Mouse (Mus musculus): ENCODE measurements around the gene Zfp934. TPM values are rescaled to one million over a fixed set of nuclear protein-coding genes. Genes with fewer than 3 reads are reported as not detected.
"Not testable (repeated sequence)": the region's sequence is repeated elsewhere in the genome, so short reads cannot be mapped to it uniquely, and the experiment has no call there.

Gene Zfp934
- 1 to 10 TPM; 6.3 to 6.8 TPM for total RNA-seq (2021)

DNA sequence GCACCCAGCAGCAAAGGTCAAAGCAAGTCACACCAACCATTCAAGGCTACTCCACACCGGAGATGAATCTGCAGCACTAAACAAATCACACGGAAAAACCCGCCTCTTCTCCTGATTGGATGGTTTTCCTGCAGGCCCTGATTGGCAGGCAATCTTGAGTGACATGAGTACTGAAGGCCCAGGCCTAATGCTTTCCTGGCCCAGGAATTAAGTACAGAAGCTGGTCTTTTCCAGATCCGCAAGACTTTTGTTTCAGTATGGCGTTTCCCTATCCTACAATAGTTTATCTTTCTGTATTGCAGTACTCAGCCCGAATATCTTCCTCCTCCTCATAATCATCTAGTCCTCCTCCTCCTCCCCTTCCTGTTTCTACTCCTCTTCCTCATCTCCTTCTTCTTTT lies at the start of gene Zfp934:
Gene Zfp934, minus strand, starts transcription at position 101 of the 400 bp plus-strand sequence.
- DNase-seq (ENCODE audit: extremely low spot score in 1 of 2, low spot score in 2 of 2); intact Hi-C loops (cut with DNase I): not testable (repeated sequence)

DNA sequence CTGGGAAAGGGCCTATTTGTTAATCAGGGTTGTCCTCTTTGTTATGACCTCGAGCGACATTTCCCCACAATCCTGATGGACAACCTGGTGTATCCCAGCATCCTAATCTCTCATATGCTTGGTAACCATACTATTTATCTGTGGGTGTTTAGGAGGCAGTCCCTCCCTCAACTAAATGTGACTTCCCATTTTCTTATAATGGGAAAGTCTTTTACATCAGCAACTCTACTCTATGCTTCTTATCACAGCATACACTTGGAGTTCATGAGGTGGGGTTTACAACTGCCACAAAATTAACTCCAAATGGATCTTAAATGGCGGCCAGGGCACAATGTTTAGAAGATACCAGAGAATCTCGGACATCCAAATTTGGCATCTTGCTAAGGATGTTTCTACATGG lies 46.5 kb upstream of the Zfp934 start:
- intact Hi-C loops (cut with DNase I): not testable (repeated sequence)

DNA sequence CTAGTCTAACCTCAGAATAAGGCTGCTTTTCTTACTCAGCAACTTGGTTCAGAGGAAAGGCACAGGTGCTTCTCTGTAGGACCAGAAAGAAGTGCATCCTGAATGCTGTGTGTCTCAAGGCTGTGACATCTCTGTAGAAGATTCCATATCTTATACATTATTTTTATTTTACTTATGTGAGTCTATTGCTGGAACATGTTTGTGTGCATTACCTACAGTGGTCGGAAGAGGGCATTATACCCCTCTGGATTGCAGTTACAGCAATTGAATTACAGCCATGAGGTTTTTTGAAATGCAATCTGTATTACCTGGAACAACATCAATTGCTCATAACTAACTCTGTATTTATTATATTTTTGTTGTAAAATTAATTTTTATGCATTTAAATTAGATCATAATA lies 9.3 kb downstream of the Zfp934 start:
- DNase-seq (ENCODE audit: extremely low spot score in 1 of 2, low spot score in 2 of 2): peak in 1 of 2 experiments; percentile 15
- intact Hi-C loops (cut with DNase I): not testable (repeated sequence)

More for the DNA sequence above, 46.5 kb upstream of the Zfp934 start:
- DNase-seq (ENCODE audit: extremely low spot score in 1 of 2, low spot score in 2 of 2): not testable (repeated sequence)

DNA sequence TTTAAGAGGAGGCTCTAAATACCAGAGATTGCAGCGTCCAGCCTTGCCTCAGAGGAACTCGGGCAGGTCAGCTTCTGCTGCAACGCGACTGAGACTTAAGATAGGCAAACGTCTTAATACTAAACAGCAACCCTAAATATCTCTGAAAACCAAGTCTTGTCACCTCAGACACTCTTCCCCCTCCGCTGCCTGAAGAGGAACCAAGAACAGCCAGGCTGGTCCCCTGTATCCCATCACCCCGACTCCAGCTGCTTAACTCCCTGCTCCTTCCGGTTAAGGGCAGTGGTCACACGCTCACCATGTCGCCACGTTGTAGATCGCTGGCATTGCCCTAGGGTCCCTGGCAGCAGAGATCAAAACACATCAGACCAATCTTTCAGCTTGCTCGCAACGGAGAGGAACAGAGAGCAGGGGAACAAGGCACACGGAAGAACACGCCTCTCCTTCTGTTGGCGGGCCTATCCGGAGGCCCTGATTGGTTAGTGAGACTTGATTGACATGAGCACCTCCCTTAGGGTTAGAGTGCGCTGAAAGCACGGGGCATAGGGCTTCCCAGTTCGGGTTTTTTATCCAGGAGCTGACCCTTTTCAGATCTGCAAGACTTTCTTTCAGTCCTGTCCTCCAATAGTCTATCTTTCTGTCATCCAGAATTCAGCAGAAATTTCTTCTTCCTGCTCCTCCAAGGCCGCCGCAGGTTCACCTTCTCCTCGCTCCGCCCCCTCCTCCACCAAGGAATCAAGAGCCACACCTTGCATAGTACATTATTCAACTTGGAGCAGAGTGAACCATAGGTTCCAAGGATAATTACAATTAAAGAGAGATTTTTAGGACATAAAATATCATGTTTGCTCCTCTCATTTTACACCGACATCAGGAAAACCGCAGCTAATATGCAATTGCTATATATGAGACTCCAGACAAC lies 12.5 kb downstream of the Zfp934 start, which contains the start of gene Zfp935:
Gene Zfp935, minus strand, starts transcription at position 323 of the 922 bp plus-strand sequence.
- intact Hi-C loops (cut with DNase I): not testable (repeated sequence)
- DNase-seq (ENCODE audit: extremely low spot score in 1 of 2, low spot score in 2 of 2): peak; percentile 50 to 59

DNA sequence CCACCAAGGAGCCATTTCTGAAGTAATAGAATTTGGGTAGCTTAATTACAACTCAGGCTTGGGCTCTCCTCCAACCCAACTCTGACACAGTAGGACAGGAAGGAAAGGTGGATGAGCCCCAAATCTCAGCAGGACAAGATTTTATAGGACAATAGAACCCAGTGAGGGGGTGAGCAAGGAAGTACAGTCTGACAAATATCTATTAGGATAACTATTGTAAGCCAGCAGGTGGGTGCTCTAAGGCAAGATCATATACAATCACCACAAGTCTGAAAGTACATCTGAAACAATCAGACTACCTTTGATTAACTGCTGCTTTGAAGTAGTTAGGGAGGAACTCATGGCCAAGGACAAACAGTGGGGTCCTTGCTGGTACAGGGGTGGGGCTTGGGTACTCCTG lies 40.9 kb downstream of the Zfp934 start:
- intact Hi-C loops (cut with DNase I): not testable (repeated sequence)

DNA sequence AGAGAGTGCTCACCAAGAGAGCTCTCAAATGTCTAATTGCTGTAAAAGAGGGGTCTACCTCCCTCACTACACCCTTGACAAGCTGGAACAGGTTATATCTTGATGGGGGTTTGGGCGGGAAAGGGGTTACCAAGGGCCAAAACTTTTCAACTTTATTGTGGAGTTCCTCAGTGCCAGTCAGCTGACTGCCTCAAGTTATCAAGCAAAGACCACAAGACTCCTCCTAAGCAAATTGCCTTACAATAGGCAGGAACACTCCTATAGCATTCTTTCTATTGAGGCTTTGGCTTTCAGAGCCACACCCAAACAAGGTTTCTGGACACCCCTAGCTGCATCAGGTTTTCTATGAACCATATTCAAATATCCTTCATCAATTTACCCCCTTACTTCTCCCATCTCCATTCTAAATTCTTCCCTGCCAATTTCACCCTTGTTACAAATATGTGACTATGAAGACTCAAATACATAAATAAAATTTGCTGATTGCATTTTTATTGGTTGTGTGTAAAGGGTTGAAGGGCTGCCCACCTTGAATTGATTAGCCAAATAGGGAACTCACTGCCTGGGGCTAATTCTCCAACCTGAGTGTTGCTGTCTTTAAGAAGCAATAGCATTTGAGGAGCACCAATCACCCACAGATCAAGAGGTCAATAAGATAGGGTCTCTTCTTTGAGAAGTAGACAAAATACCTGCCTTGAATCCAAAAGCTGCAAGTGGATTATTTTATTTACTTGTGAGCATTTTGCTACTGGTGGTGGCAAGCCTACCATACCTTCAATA lies 60.2 kb downstream of the Zfp934 start:
- DNase-seq (ENCODE audit: extremely low spot score in 1 of 2, low spot score in 2 of 2); intact Hi-C loops (cut with DNase I): not testable (repeated sequence)

More for the DNA sequence above, 40.9 kb downstream of the Zfp934 start:
- DNase-seq (ENCODE audit: extremely low spot score in 1 of 2, low spot score in 2 of 2): not testable (repeated sequence)

DNA sequence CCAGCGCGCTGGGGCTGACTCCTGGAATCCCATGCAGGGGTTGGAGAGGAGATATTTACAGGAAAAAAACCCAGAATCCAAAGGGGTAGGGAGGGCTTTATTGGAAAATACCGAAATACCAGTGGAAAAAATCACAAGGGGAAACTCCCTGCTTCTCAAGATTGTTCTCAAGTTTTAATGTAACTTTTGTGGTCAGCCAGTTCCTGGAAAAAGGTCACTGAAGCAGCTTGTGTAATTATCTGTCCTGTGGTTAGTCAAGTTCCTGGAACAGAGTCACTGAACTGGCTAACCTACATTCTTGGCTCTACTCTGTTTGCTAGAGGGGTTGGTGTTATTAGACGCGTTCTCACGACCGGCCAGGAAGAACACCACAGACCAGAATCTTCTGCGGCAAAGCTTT lies 98.3 kb downstream of the Zfp934 start:
- DNase-seq (ENCODE audit: extremely low spot score in 1 of 2, low spot score in 2 of 2); intact Hi-C loops (cut with DNase I): not testable (repeated sequence)

DNA sequence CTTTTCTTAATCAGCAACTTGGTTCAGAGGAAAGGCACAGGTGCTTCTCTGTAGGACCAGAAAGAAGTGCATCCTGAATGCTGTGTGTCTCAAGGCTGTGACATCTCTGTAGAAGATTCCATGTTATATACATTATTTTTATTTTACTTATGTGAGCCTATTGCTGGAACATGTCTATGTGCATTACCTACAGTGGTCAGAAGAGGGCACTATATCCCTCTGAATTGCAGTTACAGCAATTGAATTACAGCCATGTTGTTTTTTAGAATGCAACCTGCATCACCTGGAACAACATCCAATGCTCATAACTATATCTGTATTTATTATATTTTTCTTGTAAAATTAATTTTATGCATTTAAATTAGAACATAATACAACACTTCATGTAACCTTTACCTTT lies 101.1 kb downstream of the Zfp934 start:
- DNase-seq (ENCODE audit: extremely low spot score in 1 of 2, low spot score in 2 of 2): peak in 1 of 2 experiments; percentile 9
- intact Hi-C loops (cut with DNase I): not testable (repeated sequence)

DNA sequence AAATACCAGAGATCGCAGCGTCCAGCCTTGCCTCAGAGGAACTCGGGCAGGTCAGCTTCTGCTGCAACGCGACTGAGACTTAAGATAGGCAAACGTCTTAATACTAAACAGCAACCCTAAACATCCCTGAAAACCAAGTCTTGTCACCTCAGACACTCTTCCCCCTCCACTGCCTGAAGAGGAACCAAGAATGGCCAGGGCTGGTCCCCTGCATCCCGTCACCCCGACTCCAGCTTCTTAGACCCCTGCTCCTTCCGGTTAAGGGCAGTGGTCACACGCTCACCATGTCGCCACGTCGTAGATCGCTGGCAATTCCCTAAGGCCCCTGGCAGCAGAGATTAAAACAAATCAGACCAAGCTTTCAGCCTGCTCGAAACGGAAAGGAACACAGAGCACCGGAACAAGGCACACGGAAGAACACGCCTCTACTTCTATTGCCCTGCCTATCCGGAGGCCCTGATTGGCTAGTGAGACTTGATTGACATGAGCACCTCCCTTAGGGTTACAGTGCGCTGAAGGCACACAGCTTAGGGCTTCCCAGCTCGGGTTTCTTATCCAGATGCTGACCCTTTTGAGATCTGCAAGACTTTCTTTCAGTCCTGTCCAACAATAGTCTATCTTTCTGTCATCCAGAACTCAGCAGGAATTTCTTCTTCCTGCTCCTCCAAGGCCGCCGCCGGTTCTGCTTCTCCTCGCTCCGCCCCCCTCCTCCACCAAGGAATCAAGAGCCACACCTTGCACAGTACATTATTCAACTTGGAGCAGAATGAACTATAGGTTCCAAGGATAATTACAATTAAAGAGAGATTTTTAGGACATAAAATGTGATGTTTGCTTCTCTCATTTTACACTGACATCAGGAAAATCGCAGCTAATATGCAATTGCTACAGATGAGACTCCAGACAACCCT lies 104.3 kb downstream of the Zfp934 start, which contains the start of gene Gm49359:
Gene Gm49359, minus strand, starts transcription at position 409 of the 911 bp plus-strand sequence.
- intact Hi-C loops (cut with DNase I): not testable (repeated sequence)
- peak; percentile 88 to 91 for DNase-seq (ENCODE audit: extremely low spot score in 1 of 2, low spot score in 2 of 2)

Small RNAs within 50 kb of the gene (microRNA-seq; reads per million reads assigned to microRNA genes)
- not detected for gene Gm22256

Other genes with a start within 250 kb of the Zfp934 start
- gene Gm3604, start 188.0 kb downstream of the Zfp934 start, total RNA-seq (2021): 1 to 10 TPM; 1.7 TPM
- 10 to 100 TPM; 13.0 to 14.0 TPM for gene Gm49359, start 104.4 kb downstream of the Zfp934 start, total RNA-seq (2021)
- under 1 TPM in 1 of 2 experiments, not detected in 1; 0.79 TPM for gene Zfp935, start 12.7 kb downstream of the Zfp934 start, total RNA-seq (2021)
- gene 6720489N17Rik, start 53.0 kb upstream of the Zfp934 start, total RNA-seq (2021): 1 to 10 TPM; 3.3 to 3.5 TPM
- 10 to 100 TPM in 1 of 2 experiments, 1 to 10 TPM in 1; 9.9 to 10.0 TPM for gene Platr25, start 189.5 kb upstream of the Zfp934 start, total RNA-seq (2021)
- gene Gm5141, start 214.6 kb upstream of the Zfp934 start, total RNA-seq (2021): 1 to 10 TPM; 4.0 to 7.6 TPM